Mouse (Mus musculus): ENCODE measurements around the gene Exoc4. TPM values are rescaled to one million over a fixed set of nuclear protein-coding genes. Genes with fewer than 3 reads are reported as not detected.

Gene Exoc4
- polyA plus RNA-seq, 1 experiment from 2014 or later, result 40.5 TPM

GRCm38 (mm10) chr6:33763245-33763644, 514.4 kb downstream of the Exoc4 start:
- Histone ChIP-seq H3K4me3 (no peak overlapping the region), H3K4me2 (no peak overlapping the region), H3K9me3 (replicated peaks) (no peaks in the 10 kb centered on the region), H3K36me3 (no peaks in the 10 kb centered on the region), H3K9ac (no peak overlapping the region), H3K4me1 (replicated peaks) (0 out of 2 replicates have a peak, but pooled peaks cover 2% of the 10 kb centered on the region), H3K27me3 (replicated peaks) (no peaks in the 10 kb centered on the region), H3K27ac (ENCODE audit: poor library complexity, severe bottlenecking) (no peak overlapping the region)
- 76% methylated on average over 4 of the region's 4 CpGs for WGBS
- ATAC-seq (ENCODE audit: insufficient number of reproducible peaks, low FRiP score), result no peak

GRCm38 (mm10) chr6:33763970-33764369, 515.1 kb downstream of the Exoc4 start:
- no peak overlapping the region for H3K27ac ChIP-seq (ENCODE audit: poor library complexity, severe bottlenecking)
- H3K9ac ChIP-seq, result no peak overlapping the region
- 50% methylated on average over 3 of the region's 3 CpGs for WGBS
- ATAC-seq (ENCODE audit: insufficient number of reproducible peaks, low FRiP score), result no peak
- H3K4me2 ChIP-seq, result no peak overlapping the region
- no peaks in the 10 kb centered on the region for H3K27me3 ChIP-seq (replicated peaks)
- no peaks in the 10 kb centered on the region for H3K9me3 ChIP-seq (replicated peaks)
- H3K4me1 ChIP-seq (replicated peaks), result 0 out of 2 replicates have a peak, but pooled peaks cover 2% of the 10 kb centered on the region
- H3K36me3 ChIP-seq, result no peaks in the 10 kb centered on the region
- H3K4me3 ChIP-seq, result no peak overlapping the region

GRCm38 (mm10) chr6:33769251-33769650, 520.4 kb downstream of the Exoc4 start:
- ATAC-seq (ENCODE audit: insufficient number of reproducible peaks, low FRiP score), result no peak
- Histone ChIP-seq H3K4me2 (no peak overlapping the region), H3K27me3 (replicated peaks) (no peaks in the 10 kb centered on the region), H3K36me3 (no peaks in the 10 kb centered on the region), H3K9me3 (replicated peaks) (no peaks in the 10 kb centered on the region), H3K27ac (ENCODE audit: poor library complexity, severe bottlenecking) (no peak overlapping the region), H3K9ac (no peak overlapping the region), H3K4me3 (no peak overlapping the region), H3K4me1 (replicated peaks) (no peaks in the 10 kb centered on the region)
- 55% methylated on average over 3 of the region's 3 CpGs for WGBS

- Histone ChIP-seq H3K4me2 (no peak overlapping the region), H3K9ac (no peak overlapping the region), H3K4me1 (replicated peaks) (no peaks in the 10 kb centered on the region), H3K27me3 (replicated peaks) (no peaks in the 10 kb centered on the region), H3K9me3 (replicated peaks) (no peaks in the 10 kb centered on the region), H3K27ac (ENCODE audit: poor library complexity, severe bottlenecking) (no peak overlapping the region), H3K36me3 (no peaks in the 10 kb centered on the region), H3K4me3 (no peak overlapping the region)
- ATAC-seq (ENCODE audit: insufficient number of reproducible peaks, low FRiP score), result no peak
- WGBS, result 70% methylated on average over 2 of the region's 2 CpGs
Observed at GRCm38 (mm10) chr6:33770021-33770420, 521.1 kb downstream of the Exoc4 start.

- Histone ChIP-seq H3K27ac (ENCODE audit: poor library complexity, severe bottlenecking) (no peak overlapping the region), H3K27me3 (replicated peaks) (no peaks in the 10 kb centered on the region), H3K4me1 (replicated peaks) (no peaks in the 10 kb centered on the region), H3K4me3 (no peak overlapping the region), H3K36me3 (no peaks in the 10 kb centered on the region), H3K9ac (no peak overlapping the region), H3K9me3 (replicated peaks) (no peaks in the 10 kb centered on the region), H3K4me2 (no peak overlapping the region)
- WGBS, result 78% methylated on average over 9 of the region's 9 CpGs
- no peak for ATAC-seq (ENCODE audit: insufficient number of reproducible peaks, low FRiP score)
Observed at GRCm38 (mm10) chr6:33772551-33773315, 523.8 kb downstream of the Exoc4 start.

- no peak overlapping the region for H3K9ac ChIP-seq
- H3K4me2 ChIP-seq, result no peak overlapping the region
- no peak for ATAC-seq (ENCODE audit: insufficient number of reproducible peaks, low FRiP score)
- no peak overlapping the region for H3K4me3 ChIP-seq
- H3K27me3 ChIP-seq (replicated peaks), result no peaks in the 10 kb centered on the region
- H3K27ac ChIP-seq (ENCODE audit: poor library complexity, severe bottlenecking), result no peak overlapping the region
- H3K4me1 ChIP-seq (replicated peaks), result no peaks in the 10 kb centered on the region
- no peaks in the 10 kb centered on the region for H3K9me3 ChIP-seq (replicated peaks)
- no peaks in the 10 kb centered on the region for H3K36me3 ChIP-seq
- 66% methylated on average over 2 of the region's 2 CpGs for WGBS
Observed at GRCm38 (mm10) chr6:33792604-33793003, 543.7 kb downstream of the Exoc4 start.

GRCm38 (mm10) chr6:33801254-33801653, 552.4 kb downstream of the Exoc4 start:
- no peaks in the 10 kb centered on the region for H3K4me1 ChIP-seq (replicated peaks)
- H3K4me3 ChIP-seq, result no peak overlapping the region
- WGBS, result 84% methylated on average over 3 of the region's 3 CpGs
- no peaks in the 10 kb centered on the region for H3K27me3 ChIP-seq (replicated peaks)
- no peak for ATAC-seq (ENCODE audit: insufficient number of reproducible peaks, low FRiP score)
- H3K9ac ChIP-seq, result no peak overlapping the region
- no peaks in the 10 kb centered on the region for H3K36me3 ChIP-seq
- H3K27ac ChIP-seq (ENCODE audit: poor library complexity, severe bottlenecking), result no peak overlapping the region
- no peak overlapping the region for H3K4me2 ChIP-seq
- H3K9me3 ChIP-seq (replicated peaks), result no peaks in the 10 kb centered on the region

- no peaks in the 10 kb centered on the region for H3K36me3 ChIP-seq
- 82% methylated on average over 3 of the region's 3 CpGs for WGBS
- no peak overlapping the region for H3K4me3 ChIP-seq
- no peaks in the 10 kb centered on the region for H3K4me1 ChIP-seq (replicated peaks)
- H3K27ac ChIP-seq (ENCODE audit: poor library complexity, severe bottlenecking), result no peak overlapping the region
- no peak overlapping the region for H3K4me2 ChIP-seq
- no peak overlapping the region for H3K9ac ChIP-seq
- no peaks in the 10 kb centered on the region for H3K9me3 ChIP-seq (replicated peaks)
- H3K27me3 ChIP-seq (replicated peaks), result no peaks in the 10 kb centered on the region
- ATAC-seq (ENCODE audit: insufficient number of reproducible peaks, low FRiP score), result no peak
Observed at GRCm38 (mm10) chr6:33803481-33804098, 554.7 kb downstream of the Exoc4 start.

GRCm38 (mm10) chr6:33804775-33805174, 555.9 kb downstream of the Exoc4 start:
- 87% methylated on average over 2 of the region's 2 CpGs for WGBS
- H3K27ac ChIP-seq (ENCODE audit: poor library complexity, severe bottlenecking), result no peak overlapping the region
- no peaks in the 10 kb centered on the region for H3K27me3 ChIP-seq (replicated peaks)
- H3K4me3 ChIP-seq, result no peak overlapping the region
- H3K4me2 ChIP-seq, result no peak overlapping the region
- H3K9ac ChIP-seq, result no peak overlapping the region
- no peaks in the 10 kb centered on the region for H3K4me1 ChIP-seq (replicated peaks)
- no peak for ATAC-seq (ENCODE audit: insufficient number of reproducible peaks, low FRiP score)
- H3K9me3 ChIP-seq (replicated peaks), result no peaks in the 10 kb centered on the region
- H3K36me3 ChIP-seq, result no peaks in the 10 kb centered on the region

- Histone ChIP-seq H3K27ac (ENCODE audit: poor library complexity, severe bottlenecking) (no peak overlapping the region), H3K4me1 (replicated peaks) (peaks cover 8% of the 10 kb centered on the region; the same call in 1 of the 2 replicates), H3K4me2 (no peak overlapping the region), H3K36me3 (no peaks in the 10 kb centered on the region), H3K4me3 (no peak overlapping the region), H3K9me3 (replicated peaks) (no peaks in the 10 kb centered on the region), H3K27me3 (replicated peaks) (no peaks in the 10 kb centered on the region), H3K9ac (no peak overlapping the region)
- 68% methylated on average over 3 of the region's 3 CpGs for WGBS
- ATAC-seq (ENCODE audit: insufficient number of reproducible peaks, low FRiP score), result no peak
Observed at GRCm38 (mm10) chr6:33806072-33806782, 557.3 kb downstream of the Exoc4 start.

GRCm38 (mm10) chr6:33814386-33814785, 565.5 kb downstream of the Exoc4 start:
- H3K9me3 ChIP-seq (replicated peaks), result no peaks in the 10 kb centered on the region
- no peak overlapping the region for H3K9ac ChIP-seq
- ATAC-seq (ENCODE audit: insufficient number of reproducible peaks, low FRiP score), result peak; percentile 53; the same call in 1 of the 2 replicates
- no peaks in the 10 kb centered on the region for H3K36me3 ChIP-seq
- H3K4me3 ChIP-seq, result no peak overlapping the region
- no peaks in the 10 kb centered on the region for H3K27me3 ChIP-seq (replicated peaks)
- H3K4me1 ChIP-seq (replicated peaks), result peaks cover 14% of the 10 kb centered on the region; the same call in 1 of the 2 replicates
- 49% methylated on average over 2 of the region's 2 CpGs for WGBS
- H3K27ac ChIP-seq (ENCODE audit: poor library complexity, severe bottlenecking), result no peak overlapping the region
- H3K4me2 ChIP-seq, result no peak overlapping the region
